Mouse (Mus musculus): Measurements from ENCODE around the gene Smagp.

DNA sequence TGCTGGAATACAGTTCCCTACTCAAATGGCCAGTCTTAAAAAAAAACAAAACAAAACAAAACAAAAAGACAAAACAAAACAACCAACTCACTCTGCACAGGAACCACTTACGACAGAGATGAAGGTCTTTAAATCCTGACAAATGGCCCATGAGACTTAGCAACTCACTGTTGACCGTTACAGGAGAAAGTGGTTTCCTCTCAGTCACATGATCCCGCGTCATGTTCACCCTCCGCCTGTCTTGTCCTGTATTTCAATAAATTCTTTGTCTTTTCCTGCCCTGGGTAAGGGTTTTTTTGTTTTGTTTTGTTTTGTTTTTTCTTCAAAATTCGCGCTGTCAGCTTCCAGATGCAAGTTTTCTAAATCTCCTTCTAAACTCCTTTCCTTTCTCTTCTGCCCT is 24.8 kb downstream of the Smagp start:
- TF ChIP-seq POLR2A (IDR thresholded peaks at IDR 0.05; ENCODE audit: borderline replicate concordance, low read depth, low read length): no peak
- no peak for TF ChIP-seq CTCF (IDR thresholded peaks at IDR 0.05; ENCODE audit: low read depth, low read length)

Data from bone marrow macrophage, adult 2 months (primary cell).